Mouse (Mus musculus) urinary bladder, postnatal 4 days (tissue): ENCODE results near the gene Slc29a3.
A peak's percentile ranks its signal among the peaks of the same experiment; 100 is the strongest.

Experiments
- DNase-seq, 2 experiments: peaks; one replicate each; pipeline ENCODE4 v3.0.0; 2021 to 2022; ENCODE audit warnings: low spot score in 2 of 2

Slc29a3 gene

DNA sequence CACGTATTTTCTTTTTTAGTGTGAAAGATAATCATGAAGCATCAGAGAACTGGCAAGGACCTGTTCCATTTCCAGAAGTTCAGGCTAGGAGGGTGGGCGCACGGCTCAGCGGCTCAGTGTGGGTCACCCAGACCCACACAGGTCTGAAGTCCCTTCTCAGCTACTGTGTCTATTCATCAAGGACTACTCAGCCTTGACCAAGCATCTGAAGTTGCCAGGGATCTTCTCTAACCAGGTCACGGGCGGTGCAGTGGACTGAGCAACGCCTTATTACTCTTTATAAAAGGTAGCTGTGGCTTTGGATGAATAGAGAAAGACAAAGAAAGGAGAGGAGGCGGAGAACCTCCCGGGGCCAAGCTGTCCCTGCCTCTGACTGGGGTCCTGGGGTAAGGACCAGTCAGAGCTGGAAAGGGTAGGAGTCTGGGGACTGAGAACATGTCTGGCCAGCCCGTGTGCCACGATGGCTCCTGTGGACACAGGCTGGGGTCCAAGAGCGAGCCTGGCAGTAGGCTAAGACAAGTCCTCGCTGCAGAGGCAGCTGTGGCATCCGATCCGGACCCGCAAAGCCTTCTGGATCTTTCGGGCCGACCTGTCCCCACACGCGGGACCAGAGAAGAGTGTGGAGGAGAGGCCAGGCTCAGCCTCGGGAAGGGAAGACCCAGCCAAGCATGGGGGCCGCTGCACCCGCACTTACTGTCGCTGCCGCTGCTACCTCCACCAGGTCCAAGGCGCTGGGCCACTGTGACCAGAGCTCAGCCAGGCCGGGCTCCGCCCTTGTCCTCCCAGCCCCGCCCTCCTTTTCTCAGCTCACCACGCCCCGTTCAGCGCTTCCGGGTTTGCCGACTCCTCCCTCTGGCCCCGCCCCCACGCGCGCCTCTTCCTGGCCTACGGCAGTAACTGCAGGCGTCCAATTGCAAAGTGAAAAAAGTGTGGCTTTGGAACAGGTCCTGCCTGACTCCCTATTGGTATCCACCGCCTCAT lies at the start of gene Slc29a3:
Gene Slc29a3 (minus strand): TSS at position 755 of the 981 bp plus-strand sequence.
- DNase-seq: peak; percentile 96 to 99

DNA sequence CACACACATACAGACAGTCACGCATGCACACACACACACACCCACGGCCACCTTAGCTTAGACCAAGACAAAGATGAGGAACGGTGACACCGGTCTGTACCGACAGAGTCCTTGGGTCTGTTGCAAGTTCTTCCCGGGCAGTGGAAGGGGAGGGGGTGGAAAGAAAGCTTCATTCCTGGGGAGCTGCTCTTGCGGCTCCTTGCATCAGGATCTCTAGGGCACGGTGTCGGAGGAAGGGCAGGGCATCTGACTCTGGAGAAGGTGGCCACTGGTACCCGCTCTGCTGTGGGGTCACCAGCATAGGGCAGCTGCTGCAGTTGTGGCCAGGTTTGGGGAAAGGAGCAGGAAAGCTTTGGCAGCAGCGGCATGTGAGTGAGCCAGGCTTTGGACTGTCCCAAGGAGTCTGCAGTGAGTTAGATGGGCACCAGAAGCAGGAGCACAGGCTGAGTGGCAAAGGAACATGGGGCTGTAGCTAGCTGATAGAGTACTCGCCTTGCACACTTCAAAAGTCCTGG lies 49.4 kb upstream of the Slc29a3 start:
- no peak for DNase-seq

DNA sequence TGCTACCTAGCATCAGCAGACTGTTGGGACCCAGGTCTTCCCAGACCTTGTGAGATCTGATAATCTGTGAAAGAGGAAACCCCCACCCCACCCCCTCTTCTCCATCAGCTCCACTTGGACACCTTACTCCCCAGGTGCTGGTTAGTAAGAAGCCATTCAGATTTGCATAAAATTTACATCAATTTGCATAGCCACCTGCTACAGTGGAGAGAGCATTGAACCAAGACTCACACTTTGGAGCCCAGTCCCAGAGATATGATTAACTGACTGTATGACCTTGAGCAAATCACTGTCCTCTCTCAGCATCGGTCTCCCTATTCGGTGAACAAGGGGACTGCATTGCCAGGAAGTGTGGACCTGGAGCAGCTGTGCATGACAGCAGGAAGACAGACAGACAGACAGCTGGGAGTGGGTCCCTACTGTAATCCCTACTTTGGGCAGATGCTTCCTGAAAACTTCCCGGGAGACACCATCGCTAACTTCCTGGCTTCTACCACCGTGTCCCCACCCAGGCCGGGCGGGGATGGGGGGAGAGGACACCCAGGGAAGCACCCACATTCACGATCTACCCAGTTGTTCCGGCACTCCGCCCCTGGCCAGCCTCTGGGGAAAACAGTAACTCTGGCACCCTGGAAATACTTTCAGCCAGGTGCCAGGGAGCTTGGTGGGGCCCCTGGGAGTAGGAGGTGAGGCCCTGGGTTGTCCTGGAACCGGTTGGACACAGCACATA lies 48.7 kb upstream of the Slc29a3 start:
- DNase-seq: no peak

DNA sequence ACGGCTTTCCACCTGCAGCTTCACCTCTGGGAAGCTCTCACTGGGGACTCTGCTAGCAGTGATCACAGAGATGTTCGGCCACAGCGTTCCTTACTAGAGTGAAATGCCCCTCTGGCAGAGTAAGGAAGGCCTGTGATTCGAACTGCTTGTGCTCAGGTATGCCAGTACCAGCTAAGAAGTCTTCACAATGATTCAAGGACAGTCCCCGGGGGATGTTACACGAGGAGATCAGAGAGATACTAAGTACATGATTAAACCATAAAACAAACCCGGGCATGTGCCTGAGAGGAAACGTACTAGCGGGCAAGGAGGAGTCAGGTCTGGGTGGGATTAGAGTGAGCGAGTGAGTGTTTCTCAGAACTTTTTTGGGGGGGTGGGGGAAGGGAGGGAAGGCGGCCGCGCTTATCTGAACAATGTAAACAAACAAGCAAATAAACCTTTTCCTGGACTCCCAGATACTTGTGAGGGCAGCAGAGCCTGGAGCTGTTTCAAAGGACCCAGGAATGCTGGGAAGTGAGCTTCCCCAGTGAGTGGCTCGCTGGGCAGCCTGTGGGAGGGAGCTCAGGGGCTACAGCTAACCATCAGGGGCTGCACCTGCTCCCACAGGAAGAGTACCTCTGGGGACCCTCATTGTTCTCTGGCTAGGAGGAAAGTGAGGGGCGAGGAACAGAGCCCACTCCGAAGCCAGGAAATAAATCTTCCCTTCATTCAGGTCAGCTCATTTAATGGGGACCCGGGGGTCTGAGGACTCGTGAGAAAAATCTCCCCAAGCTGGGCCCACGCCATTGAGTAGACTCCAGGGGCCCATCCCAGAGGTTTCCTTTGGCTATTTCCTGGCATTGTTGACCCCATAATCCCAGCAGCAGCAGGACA lies 47.9 kb upstream of the Slc29a3 start:
- DNase-seq: no peak

DNA sequence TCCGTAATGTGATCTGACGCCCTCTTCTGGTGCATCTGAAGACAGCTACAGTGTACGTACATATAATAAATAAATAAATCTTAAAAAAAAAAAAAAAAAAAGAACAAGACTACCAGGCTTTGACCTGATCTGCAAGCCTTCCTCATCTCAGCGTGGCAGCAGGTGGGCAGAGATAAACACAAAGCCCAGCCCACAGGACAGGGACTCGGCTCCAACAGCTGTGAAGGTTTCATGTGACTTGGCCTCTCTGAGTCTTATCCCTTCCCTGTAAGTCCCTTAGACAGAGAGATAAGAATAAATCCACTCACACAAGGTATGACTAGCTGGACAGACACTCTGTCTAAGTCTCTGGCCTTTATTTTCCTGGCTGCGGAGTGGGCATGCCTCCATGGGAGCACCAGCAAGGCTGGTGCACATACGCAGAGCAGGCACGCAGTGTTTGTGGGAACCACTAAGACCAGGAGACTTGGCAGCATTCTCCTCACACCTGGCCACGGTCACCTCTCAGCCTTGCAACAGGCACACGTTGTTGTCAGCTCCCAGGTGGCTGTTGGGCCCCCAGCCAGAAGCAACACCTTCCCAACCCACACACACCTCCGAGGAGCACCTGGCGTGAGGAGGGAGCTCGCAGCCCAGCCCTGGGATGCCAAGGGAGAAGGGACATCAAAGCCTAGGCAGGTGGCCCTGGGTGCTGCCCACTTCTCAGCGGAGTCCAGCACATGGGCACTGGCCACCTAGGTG lies 45.3 kb upstream of the Slc29a3 start:
- DNase-seq: no peak

DNA sequence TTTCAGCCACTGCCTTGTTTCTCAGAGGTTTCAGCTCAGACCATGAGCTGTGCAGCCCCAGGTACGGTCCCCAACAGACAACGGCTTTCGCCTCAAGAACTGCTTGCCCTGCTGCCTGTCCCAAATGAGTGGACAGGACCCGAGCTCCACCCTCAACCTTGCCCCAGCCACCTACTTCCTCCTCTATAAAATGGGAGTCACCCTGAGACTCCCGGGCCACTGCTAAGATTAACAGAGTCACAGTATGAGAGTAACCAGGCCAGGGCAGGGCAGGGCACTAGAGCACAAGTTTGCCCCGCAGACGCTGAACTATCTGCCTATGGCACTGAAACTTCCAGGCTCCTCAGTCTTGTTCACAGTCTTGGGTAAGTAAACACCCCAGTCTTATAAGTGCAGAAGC lies 43.9 kb upstream of the Slc29a3 start:
- DNase-seq: no peak

DNA sequence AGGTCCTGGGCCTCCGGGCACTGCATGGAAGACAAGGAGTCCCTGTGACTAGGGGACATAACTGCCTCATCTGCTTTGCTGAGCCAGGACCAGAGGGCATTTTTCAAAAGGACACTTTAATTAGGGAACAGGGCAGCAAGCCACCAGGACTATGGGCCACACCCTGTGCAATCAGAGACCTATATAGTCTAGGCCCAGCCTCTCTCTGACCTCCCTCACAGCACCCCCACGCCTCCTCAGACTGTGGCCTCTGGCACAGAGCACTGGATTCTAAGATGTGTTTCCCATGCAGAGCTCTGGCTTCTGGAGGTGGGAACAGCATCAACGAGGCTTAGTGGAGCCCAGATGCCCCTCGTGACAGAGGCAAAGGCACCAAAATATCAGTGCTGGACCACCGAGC lies 43.4 kb upstream of the Slc29a3 start:
- DNase-seq: no peak

DNA sequence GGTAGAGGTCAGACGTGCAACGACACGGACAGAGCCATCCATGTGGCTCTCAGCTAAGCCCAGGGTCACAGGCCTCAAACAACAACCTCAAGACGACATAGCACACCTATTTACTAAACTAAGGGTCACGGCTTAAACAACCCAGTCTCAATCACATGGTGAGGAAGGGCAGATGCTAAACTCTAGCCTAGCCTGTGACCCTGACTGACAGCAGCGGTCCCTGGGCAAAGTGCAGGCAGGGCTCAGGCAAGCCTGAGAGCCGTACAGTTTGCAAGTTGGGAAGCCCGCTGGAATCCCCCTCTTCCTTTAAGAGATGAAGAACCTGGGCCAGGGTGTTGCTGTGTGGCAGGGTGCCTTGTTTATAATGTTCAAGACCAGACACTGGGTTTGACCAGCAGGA lies 42.2 kb upstream of the Slc29a3 start:
- no peak for DNase-seq

DNA sequence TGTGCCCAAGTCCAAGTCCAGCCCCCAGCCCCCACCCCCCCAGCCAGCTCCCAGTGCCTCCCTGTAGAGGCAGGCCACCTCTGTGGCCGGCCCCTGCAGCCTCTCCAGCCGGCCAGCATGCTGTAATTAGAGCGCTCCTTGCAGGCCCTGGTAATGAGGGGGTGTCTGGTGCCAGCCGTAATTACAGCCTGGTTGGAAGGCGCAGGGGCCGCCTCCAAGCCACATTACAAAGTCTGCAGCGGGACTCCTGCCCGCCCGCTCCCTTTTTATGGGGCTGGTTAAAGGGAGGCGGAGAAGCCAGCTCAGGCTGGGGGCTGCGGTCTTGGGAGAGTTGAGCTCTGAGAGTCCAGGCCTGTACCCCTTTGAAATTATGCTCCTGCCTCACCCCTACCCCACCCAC lies 41.8 kb upstream of the Slc29a3 start:
- DNase-seq: no peak

DNA sequence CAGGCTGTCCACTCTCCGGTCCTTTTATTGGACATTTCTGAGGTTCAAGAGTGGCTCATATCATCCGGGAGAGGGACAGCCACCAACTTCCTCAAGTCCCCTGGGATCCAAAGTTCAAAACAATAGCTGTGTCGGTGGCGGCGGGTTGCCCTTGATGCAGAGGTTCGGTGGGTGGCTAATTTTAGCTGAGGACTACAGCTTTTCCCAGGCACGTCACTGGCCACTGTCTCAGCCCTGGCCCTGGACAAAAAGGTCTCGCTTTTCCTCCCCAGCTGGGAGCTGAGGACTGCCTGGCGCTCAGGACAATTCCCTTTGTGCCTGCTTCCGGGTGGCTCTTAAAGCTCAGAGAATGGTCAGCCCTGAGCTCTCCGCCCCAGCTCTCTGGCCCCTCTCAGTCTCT lies 40.2 kb upstream of the Slc29a3 start:
- no peak for DNase-seq

DNA sequence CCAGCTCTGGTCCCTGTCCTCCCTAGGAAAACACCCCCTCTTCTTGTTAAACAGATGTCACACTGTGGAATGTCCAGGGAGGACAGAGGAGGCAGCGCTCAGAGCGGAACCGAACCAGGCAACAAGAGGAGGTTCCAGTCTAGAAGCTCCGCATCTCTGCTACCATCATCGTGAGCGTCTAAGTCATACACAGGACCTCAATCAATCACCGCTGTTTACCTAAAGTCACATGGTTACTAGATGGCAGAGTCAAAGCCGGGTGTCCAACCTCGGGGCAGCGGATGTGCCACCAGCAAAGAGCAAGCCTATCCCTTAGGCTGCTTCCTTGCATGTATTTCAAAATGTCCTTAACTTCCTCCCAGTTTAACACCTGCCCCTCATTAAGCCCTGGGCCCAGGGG lies 39.8 kb upstream of the Slc29a3 start:
- DNase-seq: no peak

DNA sequence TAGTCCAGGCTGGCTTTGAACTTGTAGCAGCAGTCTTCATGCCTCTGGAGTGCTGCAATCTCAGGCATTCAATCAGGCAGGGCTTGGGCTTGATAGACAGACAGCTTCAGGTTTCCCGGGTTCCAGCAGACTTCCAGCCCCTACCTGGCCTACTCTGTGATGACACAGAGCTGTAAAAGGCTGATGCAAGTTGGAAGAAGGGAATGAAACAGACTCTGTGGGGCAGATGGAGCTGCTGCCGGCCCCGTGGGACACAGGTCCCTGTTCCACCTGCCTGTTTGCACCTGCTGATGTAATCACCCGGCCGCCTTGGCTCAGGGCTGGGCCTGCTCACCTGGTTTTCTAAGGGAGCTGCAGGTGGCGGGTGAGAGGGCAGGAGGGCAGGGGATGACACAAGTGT lies 38.3 kb upstream of the Slc29a3 start:
- no peak for DNase-seq

DNA sequence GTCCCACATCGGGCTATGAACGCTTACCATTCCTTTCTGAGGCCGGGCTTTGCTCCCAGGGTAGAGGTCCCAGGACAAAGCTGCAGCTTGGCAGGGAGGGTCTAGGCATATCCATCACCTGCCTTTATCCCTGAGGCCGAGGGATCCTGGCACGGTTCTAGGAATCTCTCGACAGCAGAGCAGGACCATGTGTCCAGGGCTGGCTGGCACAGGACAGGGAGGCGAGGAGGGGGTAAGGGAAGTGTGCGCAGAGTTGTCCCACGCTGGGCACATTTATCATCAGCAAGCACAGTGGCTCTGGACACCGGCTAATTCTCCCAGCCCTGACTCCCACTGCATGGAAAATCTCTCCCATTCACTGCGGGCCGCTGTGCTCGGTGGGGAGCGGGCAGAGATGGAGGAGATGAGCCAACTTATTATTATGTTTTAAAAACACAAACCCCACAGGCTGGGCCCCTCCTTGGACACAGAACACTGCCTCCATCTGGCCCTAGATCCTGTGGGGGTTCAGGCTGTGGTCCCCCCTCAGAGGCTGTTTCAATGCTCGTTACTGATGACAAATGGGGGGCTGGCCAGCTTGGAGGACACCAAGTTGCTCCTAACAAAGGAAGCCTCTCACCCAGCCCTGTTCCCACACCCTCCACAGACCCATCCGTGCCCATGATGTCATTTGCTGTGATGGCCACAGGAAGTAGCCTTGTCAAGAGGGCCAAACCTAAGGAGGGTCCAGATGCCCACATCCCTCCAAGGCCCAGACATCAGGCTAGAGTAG lies 34.9 kb upstream of the Slc29a3 start:
- DNase-seq: no peak

DNA sequence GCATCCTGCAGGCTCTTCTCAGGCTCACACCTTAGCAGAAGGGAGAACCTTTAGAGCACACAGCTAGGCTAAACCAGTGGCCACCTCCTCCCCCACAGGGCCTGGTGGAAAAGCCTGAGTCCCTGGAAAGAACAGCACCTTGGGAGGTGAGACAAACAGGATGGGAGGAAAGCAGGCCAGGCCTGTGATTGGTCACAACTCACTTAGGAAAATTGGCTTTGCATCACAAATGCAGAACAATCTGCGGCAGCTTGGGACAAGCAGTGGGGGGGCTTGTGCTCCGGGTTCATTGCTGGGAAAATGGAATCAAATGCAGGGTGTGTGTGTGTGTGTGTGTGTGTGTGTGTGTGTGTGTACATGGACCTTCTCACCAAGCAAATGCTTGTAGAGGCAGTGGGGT lies 31.0 kb upstream of the Slc29a3 start:
- no peak for DNase-seq

DNA sequence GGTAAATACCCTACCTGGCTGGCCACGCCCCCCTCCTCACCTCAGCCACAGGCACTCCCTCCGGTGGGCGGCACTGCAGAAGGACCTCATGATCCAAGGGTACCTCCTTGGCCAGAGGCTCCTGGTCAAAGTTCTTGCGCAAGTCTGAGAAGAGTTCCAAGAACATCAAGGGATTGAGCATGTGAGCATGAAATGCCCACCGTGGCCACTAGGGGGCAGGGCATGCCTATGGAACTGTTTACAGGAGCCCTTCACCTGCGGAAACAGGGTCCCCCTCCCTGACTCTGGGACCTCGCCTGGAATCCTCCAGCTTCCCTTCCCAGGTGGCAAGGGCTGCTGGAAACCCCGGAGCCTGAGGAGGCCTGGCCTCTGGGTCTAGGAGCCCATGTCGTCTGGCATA lies 27.0 kb upstream of the Slc29a3 start:
- DNase-seq: peak; percentile 59 to 76

DNA sequence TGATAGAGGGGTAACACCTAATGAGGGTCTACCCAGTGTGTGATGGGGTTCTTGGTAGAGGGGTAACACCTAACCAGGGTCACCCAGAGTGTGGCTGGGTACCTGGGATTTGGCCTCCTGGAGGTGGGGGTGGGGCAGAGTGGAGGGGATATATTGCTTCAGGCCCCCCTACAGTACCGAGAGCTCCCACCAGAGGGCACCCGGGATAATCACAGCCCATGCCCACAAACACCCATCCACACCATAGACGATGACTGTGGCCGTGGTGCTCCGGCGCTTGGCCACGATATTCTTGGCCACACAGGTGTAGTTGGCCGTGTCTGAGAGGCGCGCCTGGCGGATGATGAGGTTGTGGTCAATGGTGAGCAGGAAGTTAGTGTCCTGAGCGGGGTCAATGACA lies 25.9 kb upstream of the Slc29a3 start:
- no peak for DNase-seq

DNA sequence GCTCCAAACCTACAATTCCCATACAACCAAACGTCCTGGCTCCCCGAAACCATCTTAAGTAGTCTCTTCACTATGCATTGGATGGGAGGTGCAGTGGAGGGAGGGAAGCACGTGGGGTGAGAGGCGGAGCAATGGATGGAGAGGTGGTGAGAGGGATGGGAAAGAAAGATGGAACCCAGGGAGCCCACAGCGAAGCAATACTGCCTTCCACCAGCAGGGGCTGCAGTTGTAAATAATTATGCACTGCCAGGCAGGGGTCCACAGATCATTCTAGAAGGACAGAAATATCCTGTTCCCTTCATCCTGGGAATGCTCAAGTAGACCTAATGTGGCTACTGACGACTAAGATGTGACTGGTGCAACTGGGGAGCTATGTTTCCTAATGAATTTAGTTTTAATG lies 22.9 kb upstream of the Slc29a3 start:
- DNase-seq: no peak

DNA sequence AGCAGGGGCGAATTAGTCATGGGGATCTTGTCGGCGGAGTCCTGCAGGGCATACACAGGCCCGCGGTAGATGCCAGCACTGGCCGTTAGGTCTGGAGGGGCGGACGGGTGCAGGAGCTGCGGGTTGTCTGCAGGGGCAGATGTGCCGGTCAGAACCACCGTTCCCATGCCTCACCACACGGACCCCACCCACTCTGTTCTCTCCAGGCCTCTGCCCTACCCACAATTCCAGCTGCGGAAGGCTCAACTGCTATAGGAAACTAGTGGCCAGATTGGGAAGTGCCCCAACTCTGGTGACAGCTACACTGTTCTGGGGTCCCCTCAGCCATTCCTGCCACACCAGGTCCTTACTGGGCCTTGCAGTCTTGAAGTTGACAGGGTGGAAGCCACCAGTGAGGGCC lies 22.0 kb upstream of the Slc29a3 start:
- no peak for DNase-seq

DNA sequence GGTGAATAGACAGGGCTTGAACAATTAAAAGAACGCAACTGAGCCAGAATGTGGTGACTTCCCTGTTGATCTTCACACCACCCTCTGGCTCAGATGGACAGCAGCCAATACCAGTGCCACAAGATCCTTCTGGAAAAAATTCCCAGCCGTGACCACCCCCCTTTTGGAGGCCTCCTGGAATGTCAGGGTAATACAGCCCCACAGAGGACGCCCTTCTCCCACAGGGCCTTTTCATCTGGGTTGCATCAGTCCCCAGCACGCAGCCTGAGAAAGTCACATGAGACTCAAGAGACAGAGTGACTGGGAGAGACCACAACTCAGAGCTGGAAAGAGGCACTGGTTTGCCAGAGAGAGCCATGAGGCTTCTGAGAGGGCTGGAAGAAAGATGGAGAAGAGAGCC lies 18.3 kb upstream of the Slc29a3 start:
- no peak for DNase-seq

DNA sequence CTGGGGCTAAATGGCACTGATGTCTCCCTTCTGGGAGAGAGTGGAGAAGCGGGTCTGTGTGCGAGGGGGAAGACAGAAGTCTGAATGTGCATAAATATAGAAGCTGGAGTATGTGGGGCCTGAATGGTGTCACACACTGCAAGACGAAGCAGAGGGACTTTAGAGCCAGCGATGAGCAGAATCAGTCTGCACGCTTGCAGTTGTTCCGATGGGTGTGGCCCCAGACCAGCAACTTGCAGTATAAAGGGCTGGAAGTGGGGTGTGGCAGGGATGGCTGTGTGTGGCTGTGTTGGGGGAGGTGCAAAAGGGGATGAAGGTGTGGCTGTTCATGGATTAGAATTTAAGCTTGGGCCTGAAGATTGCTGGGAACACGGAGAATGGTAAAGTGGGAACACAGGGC lies 16.0 kb upstream of the Slc29a3 start:
- DNase-seq: no peak
